Mouse (Mus musculus): ENCODE data around the gene Gm21209. TPM values are rescaled to one million over a fixed set of nuclear protein-coding genes. Genes with fewer than 3 reads are reported as not detected.
"Not testable (repeated sequence)": the region's sequence is repeated elsewhere in the genome, so short reads cannot be mapped to it uniquely, and the experiment has no call there.

Gm21209 gene
- polyA plus RNA-seq (2015; fragmentation: Nextera tagmentation; extraction: Ambion mirVana), result not detected in 2 replicates

DNA sequence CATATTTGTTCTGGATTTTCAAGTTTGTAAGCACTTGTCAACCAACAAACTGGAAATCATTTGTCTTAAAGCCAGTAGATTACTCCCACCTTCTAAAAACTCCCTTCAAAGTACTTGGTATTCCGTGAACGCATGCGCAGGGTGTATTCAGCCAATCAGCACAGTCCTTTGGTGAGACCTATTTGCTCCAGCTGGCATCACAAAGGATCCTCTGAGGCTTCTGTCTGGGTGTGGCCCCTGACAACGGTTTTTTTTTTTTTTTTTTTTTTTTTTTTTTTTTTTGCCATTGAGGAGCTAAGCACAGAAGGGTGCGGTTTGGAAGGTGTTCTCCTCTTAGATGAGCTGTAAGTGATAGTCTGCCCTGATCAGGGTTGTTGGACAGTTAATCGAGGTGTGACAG lies at the start of gene Gm21209:
TSS of gene Gm21209 (plus strand) at position 301 of the 400 bp plus-strand sequence.
- not testable (repeated sequence) for H3K27me3 ChIP-seq (replicated peaks; ENCODE audit: insufficient read depth, low read length); ATAC-seq; H3K4me2 ChIP-seq (replicated peaks; ENCODE audit: low read depth, low read length); DNase-seq (ENCODE audit: low spot score); H3K4me3 ChIP-seq (ENCODE audit: low read depth, low read length); H3K9me3 ChIP-seq (ENCODE audit: low read length); H3K4me1 ChIP-seq (ENCODE audit: insufficient read depth, low read depth, low read length); H3K27ac ChIP-seq (ENCODE audit: low read length); H3K9ac ChIP-seq (replicated peaks; ENCODE audit: low read depth); H3K36me3 ChIP-seq (ENCODE audit: insufficient read depth, low read length)
- WGBS, result no CpG with 5 or more reads among the region's 6 CpGs
